Mouse (Mus musculus) bone marrow, adult 2 months (tissue): ENCODE measurements around the gene Sirt6.

Experiments used
- CTCF ChIP-seq: fragments of 200-500 bp; IDR thresholded peaks from 2 replicates; pipeline ENCODE4 v1.5.1; 2011; ENCODE audit warnings: low read length, control low read depth; ENCODE audit not compliant: control insufficient read depth, insufficient read depth
- POLR2A ChIP-seq: fragments of 200-500 bp; IDR thresholded peaks from 2 replicates; pipeline ENCODE4 v1.6.1; 2011; ENCODE audit warnings: low read depth, mild to moderate bottlenecking, control low read depth, low read length, borderline replicate concordance; ENCODE audit not compliant: control insufficient read depth

DNA sequence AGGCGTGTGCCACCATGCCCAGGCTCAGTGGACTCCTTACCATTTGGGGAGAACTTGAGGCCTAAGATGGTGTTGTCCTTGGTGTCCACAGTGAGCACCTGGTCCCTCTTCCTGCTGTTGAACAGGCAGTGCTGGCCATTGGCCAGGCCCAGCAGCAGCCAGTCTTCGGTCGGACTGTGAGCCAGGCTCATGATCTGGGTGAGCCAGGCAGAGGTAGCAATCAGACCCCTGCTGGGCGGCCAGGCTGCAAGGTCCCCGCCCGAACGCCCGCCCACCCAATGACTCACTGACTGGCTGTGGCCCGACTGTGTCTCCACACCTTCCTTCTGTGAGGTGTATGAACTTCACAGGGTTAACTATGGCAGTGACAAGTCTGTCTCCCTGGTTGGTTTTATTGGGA, 35.8 kb downstream of the Sirt6 start:
- TF ChIP-seq CTCF (no peak), POLR2A (no peak)
